Mouse (Mus musculus): Measurements from ENCODE around the gene Scgb2b20. TPM values are rescaled to one million over a fixed set of nuclear protein-coding genes. Genes with fewer than 3 reads are reported as not detected.
"Not testable (repeated sequence)": the region's sequence is repeated elsewhere in the genome, so short reads cannot be mapped to it uniquely, and the experiment has no call there.

The Scgb2b20 gene
- polyA plus RNA-seq (2016; fragmentation: Nextera tagmentation; extraction: Ambion mirVana): not detected in 2 replicates

DNA sequence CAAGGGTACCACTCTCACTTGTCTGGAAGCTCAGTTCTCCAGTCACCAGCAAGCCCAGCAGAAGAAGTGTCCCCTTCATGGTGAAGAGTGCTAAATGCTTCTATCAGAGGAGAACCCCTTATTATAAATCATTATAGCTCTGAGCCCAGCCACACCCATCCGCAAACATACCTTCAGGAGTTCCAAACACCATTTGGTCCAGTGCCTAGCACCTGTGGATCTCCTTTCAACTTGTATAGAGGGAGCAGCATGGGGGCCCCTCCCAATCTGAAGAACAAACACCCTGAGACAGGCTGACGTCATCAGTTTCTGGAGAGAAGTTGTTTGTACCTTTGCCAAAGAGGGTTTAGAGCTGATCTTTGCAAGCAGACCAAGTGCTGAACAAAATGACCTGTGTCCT, at the start of gene Scgb2b20:
Scgb2b20 (minus strand) TSS at position 101 of the 400 bp plus-strand sequence.
- H3K4me1 ChIP-seq; DNase-seq (ENCODE audit: extremely low spot score, low spot score); H3K4me3 ChIP-seq; H3K27me3 ChIP-seq (ENCODE audit: poor library complexity, severe bottlenecking); H3K36me3 ChIP-seq (replicated peaks); H3K27ac ChIP-seq: not testable (repeated sequence)
- 84% methylated on average over 2 of the region's 2 CpGs for WGBS
- H3K9me3 ChIP-seq: peaks cover 22% of the 10 kb centered on the region; the same call in 1 of the 2 replicates

- not testable (repeated sequence) for DNase-seq (ENCODE audit: extremely low spot score, low spot score); H3K27ac ChIP-seq; H3K27me3 ChIP-seq (ENCODE audit: poor library complexity, severe bottlenecking); H3K4me1 ChIP-seq; H3K4me3 ChIP-seq; H3K36me3 ChIP-seq (replicated peaks)
- WGBS: 77% methylated on average over 1 of the region's 1 CpGs
- peaks cover 26% of the 10 kb centered on the region for H3K9me3 ChIP-seq
These were observed 43.6 kb upstream of the Scgb2b20 start for GRCm38 (mm10) chr7:33409681-33410080.

GRCm38 (mm10) chr7:33401650-33402049, 35.5 kb upstream of the Scgb2b20 start:
- no peak overlapping the region for H3K4me3 ChIP-seq
- no peaks in the 10 kb centered on the region for H3K27me3 ChIP-seq (ENCODE audit: poor library complexity, severe bottlenecking)
- H3K27ac ChIP-seq: no peak overlapping the region
- no peaks in the 10 kb centered on the region for H3K36me3 ChIP-seq (replicated peaks)
- H3K9me3 ChIP-seq: peaks cover 59% of the 10 kb centered on the region
- DNase-seq (ENCODE audit: extremely low spot score, low spot score): no peak
- 89% methylated on average over 1 of the region's 1 CpGs for WGBS
- H3K4me1 ChIP-seq: no peaks in the 10 kb centered on the region

GRCm38 (mm10) chr7:33399749-33400148, 33.6 kb upstream of the Scgb2b20 start:
- H3K36me3 ChIP-seq (replicated peaks); H3K27me3 ChIP-seq (ENCODE audit: poor library complexity, severe bottlenecking); H3K4me3 ChIP-seq; H3K27ac ChIP-seq; H3K4me1 ChIP-seq; DNase-seq (ENCODE audit: extremely low spot score, low spot score): not testable (repeated sequence)
- peaks cover 60% of the 10 kb centered on the region for H3K9me3 ChIP-seq

GRCm38 (mm10) chr7:33372934-33373333, 6.8 kb upstream of the Scgb2b20 start, which contains the start of gene Scgb1b20:
TSS of gene Scgb1b20 (plus strand) at chr7:33373234.
- 88% methylated on average over 4 of the region's 4 CpGs for WGBS
- not testable (repeated sequence) for H3K4me1 ChIP-seq; H3K36me3 ChIP-seq (replicated peaks); H3K4me3 ChIP-seq; H3K27me3 ChIP-seq (ENCODE audit: poor library complexity, severe bottlenecking); DNase-seq (ENCODE audit: extremely low spot score, low spot score); H3K27ac ChIP-seq
- H3K9me3 ChIP-seq: peaks cover 22% of the 10 kb centered on the region; the same call in 1 of the 2 replicates

Other genes with a start within 250 kb of the Scgb2b20 start
- gene Scgb2b18, start 192.5 kb downstream of the Scgb2b20 start, polyA plus RNA-seq (2016; fragmentation: Nextera tagmentation; extraction: Ambion mirVana): not detected in 2 replicates
- not detected in 2 replicates for gene Scgb1b18, start 180.8 kb downstream of the Scgb2b20 start, polyA plus RNA-seq (2016; fragmentation: Nextera tagmentation; extraction: Ambion mirVana)
- gene Scgb2b19, start 86.0 kb downstream of the Scgb2b20 start, polyA plus RNA-seq (2016; fragmentation: Nextera tagmentation; extraction: Ambion mirVana): not detected in 2 replicates
- not detected in 2 replicates for gene Scgb1b19, start 79.0 kb downstream of the Scgb2b20 start, polyA plus RNA-seq (2016; fragmentation: Nextera tagmentation; extraction: Ambion mirVana)
- not detected in 2 replicates for gene Scgb1b20, start 6.9 kb upstream of the Scgb2b20 start, polyA plus RNA-seq (2016; fragmentation: Nextera tagmentation; extraction: Ambion mirVana)
- gene Scgb2b21, start 154.1 kb upstream of the Scgb2b20 start, polyA plus RNA-seq (2016; fragmentation: Nextera tagmentation; extraction: Ambion mirVana): not detected in 2 replicates

All from forebrain, embryonic 10.5 days (tissue).